In genomic region chr19:46528529-46529213, GRCm38 (mm10) we compare ENCODE assay signal across 9 mouse cellular contexts. TPM values are rescaled to one million over a fixed set of nuclear protein-coding genes. Genes with fewer than 3 reads are reported as not detected.
A peak's percentile ranks its signal among the peaks of the same experiment; 100 is the strongest.
DNase-seq lines count a peak whose midpoint lies in the region; ATAC-seq lines count a peak whose summit lies in the region.
"Had no signal": no experiment of that assay in that cellular context is flagged by ENCODE, and none has a peak within 500 bp of the region (broad histone marks: within the 10 kb centered on the region; RNA-seq: fewer than 3 reads in every experiment).

No protein-coding gene starts in this region.

- H3K27me3 ChIP-seq in intestine, embryonic 14.5 days (replicated peaks; ENCODE audit: control insufficient read depth, insufficient read depth, low read length) = no peaks in the 10 kb centered on the region
- H3K27me3 ChIP-seq in liver, embryonic 15.5 days = peaks cover 58% of the 10 kb centered on the region
- H3K27me3 ChIP-seq: Patski had no signal

- H3K4me1 ChIP-seq in intestine, embryonic 14.5 days (replicated peaks; ENCODE audit: control insufficient read depth, insufficient read depth, low read length) = peaks cover 68% of the 10 kb centered on the region
- peaks cover 75% of the 10 kb centered on the region for H3K4me1 ChIP-seq in liver, embryonic 15.5 days (replicated peaks)

- H3K27ac ChIP-seq in intestine, embryonic 14.5 days (ENCODE audit: low read depth) = no peak overlapping the region
- H3K27ac ChIP-seq in liver, embryonic 15.5 days (replicated peaks) = no peak overlapping the region

- peak overlapping the region; percentile 46 for H3K4me2 ChIP-seq in intestine, embryonic 14.5 days (ENCODE audit: low read length)
- peak overlapping the region; percentile 67 for H3K4me2 ChIP-seq in liver, embryonic 15.5 days

- ATAC-seq in granulocyte monocyte progenitor cell, adult 5-6 weeks (replicated peaks; ENCODE audit: poor library complexity, severe bottlenecking) = peak; percentile 49
- 0 out of 2 replicates have a peak, but pooled peaks have one; percentile 18 for ATAC-seq in intestine, embryonic 14.5 days (replicated peaks; ENCODE audit: low FRiP score, low TSS enrichment, low read depth)
- peak; percentile 53 for ATAC-seq in liver, embryonic 15.5 days (ENCODE audit: insufficient read depth)
- ATAC-seq: Patski had no signal

- peak overlapping the region; percentile 8; the same call in 1 of the 2 replicates for H3K4me3 ChIP-seq in intestine, embryonic 14.5 days (ENCODE audit: low read depth, low read length)
- peak overlapping the region; percentile 42 for H3K4me3 ChIP-seq in liver, embryonic 15.5 days (replicated peaks)

- intact Hi-C loops in left cerebral cortex, postnatal 10 days (cut with DNase I) = no loop called here
- intact Hi-C loops in left cerebral cortex, postnatal 14 days (cut with DNase I) = no loop called here

- no peaks in the 10 kb centered on the region for H3K9me3 ChIP-seq in intestine, embryonic 14.5 days (ENCODE audit: control insufficient read depth, low read length)
- no peaks in the 10 kb centered on the region for H3K9me3 ChIP-seq in liver, embryonic 15.5 days (replicated peaks)

- WGBS in intestine, embryonic 14.5 days = 9% methylated on average over 20 of the region's 20 CpGs
- 4% methylated on average over 20 of the region's 20 CpGs for WGBS in liver, embryonic 15.5 days (ENCODE audit: insufficient replicate concordance)

- DNase-seq in left cerebral cortex, postnatal 10 days (ENCODE audit: extremely low spot score in 1 of 2, low spot score in 2 of 2) = peak; percentile 48 to 82
- no peak for DNase-seq in left cerebral cortex, postnatal 14 days (ENCODE audit: low spot score in 2 of 2)
- DNase-seq in cerebellum, postnatal 10 days = peak; percentile 74 to 75
- no peak for DNase-seq in intestine, embryonic 14.5 days (ENCODE audit: low spot score)
- peak; percentile 62 for DNase-seq in naive thymus-derived CD4-positive, alpha-beta T cell, adult 2 months (ENCODE audit: low read depth)
- DNase-seq in thymus, postnatal 0 days (ENCODE audit: low spot score) = peak; percentile 81

- H3K9ac ChIP-seq in intestine, embryonic 14.5 days (ENCODE audit: low read length) = peak overlapping the region; percentile 29; the same call in 1 of the 2 replicates
- H3K9ac ChIP-seq in liver, embryonic 15.5 days = peak overlapping the region; percentile 31; the same call in 1 of the 2 replicates

- no peaks in the 10 kb centered on the region for H3K36me3 ChIP-seq in intestine, embryonic 14.5 days (ENCODE audit: control insufficient read depth, insufficient read depth, low read length)
- H3K36me3 ChIP-seq in liver, embryonic 15.5 days (replicated peaks) = no peaks in the 10 kb centered on the region

RNA-seq across cellular contexts. Expression of gene Trim8, which starts 27.2 kb away (rescaled TPM):
- total RNA-seq in left cerebral cortex, postnatal 10 days (2021) = 100 to 1,000 TPM; 101 to 108 TPM
- 100 to 1,000 TPM; 103 to 110 TPM for total RNA-seq in left cerebral cortex, postnatal 14 days (2021)
- total RNA-seq in granulocyte monocyte progenitor cell, adult 5-6 weeks (2014; fragmentation: Nextera tagmentation) = 10.9 and 13.9 TPM in 2 replicates
- 12.2 and 13.6 TPM in 2 replicates for total RNA-seq in granulocyte monocyte progenitor cell, adult 5-6 weeks (2017)
- 20.1 and 21.1 TPM in 2 replicates for polyA plus RNA-seq in intestine, embryonic 14.5 days (2014; fragmentation: Nextera tagmentation; extraction: Ambion mirVana)
- 8.8 and 10.9 TPM in 2 replicates for polyA plus RNA-seq in liver, embryonic 15.5 days (2015; fragmentation: Nextera tagmentation; extraction: Ambion mirVana)
- 20.4 and 23.6 TPM in 2 replicates for polyA plus RNA-seq in thymus, postnatal 0 days (2015; fragmentation: Nextera tagmentation; extraction: Ambion mirVana)

RNA-seq across cellular contexts. Expression of gene Arl3, which starts 44.3 kb away (rescaled TPM):
- 100 to 1,000 TPM; 103 to 104 TPM for total RNA-seq in left cerebral cortex, postnatal 10 days (2021)
- total RNA-seq in left cerebral cortex, postnatal 14 days (2021) = 100 to 1,000 TPM; 103 to 116 TPM
- total RNA-seq in granulocyte monocyte progenitor cell, adult 5-6 weeks (2014; fragmentation: Nextera tagmentation) = 9.9 and 23.4 TPM in 2 replicates
- 13.9 and 14.3 TPM in 2 replicates for total RNA-seq in granulocyte monocyte progenitor cell, adult 5-6 weeks (2017)
- polyA plus RNA-seq in intestine, embryonic 14.5 days (2014; fragmentation: Nextera tagmentation; extraction: Ambion mirVana) = 64.3 and 73.9 TPM in 2 replicates
- polyA plus RNA-seq in liver, embryonic 15.5 days (2015; fragmentation: Nextera tagmentation; extraction: Ambion mirVana) = 22.9 and 25.4 TPM in 2 replicates
- polyA plus RNA-seq in thymus, postnatal 0 days (2015; fragmentation: Nextera tagmentation; extraction: Ambion mirVana) = 47.5 and 52.3 TPM in 2 replicates

RNA-seq across cellular contexts. Expression of gene Sfxn2, which starts 44.5 kb away (rescaled TPM):
- 1 to 10 TPM; 7.8 to 8.1 TPM for total RNA-seq in left cerebral cortex, postnatal 10 days (2021)
- total RNA-seq in left cerebral cortex, postnatal 14 days (2021) = 1 to 10 TPM; 4.1 to 6.0 TPM
- total RNA-seq in granulocyte monocyte progenitor cell, adult 5-6 weeks (2014; fragmentation: Nextera tagmentation) = 11.8 and 16.3 TPM in 2 replicates
- 8.7 and 10.9 TPM in 2 replicates for total RNA-seq in granulocyte monocyte progenitor cell, adult 5-6 weeks (2017)
- polyA plus RNA-seq in intestine, embryonic 14.5 days (2014; fragmentation: Nextera tagmentation; extraction: Ambion mirVana) = 18.2 and 19.2 TPM in 2 replicates
- 28.6 and 33.4 TPM in 2 replicates for polyA plus RNA-seq in liver, embryonic 15.5 days (2015; fragmentation: Nextera tagmentation; extraction: Ambion mirVana)
- 13.9 and 16.9 TPM in 2 replicates for polyA plus RNA-seq in thymus, postnatal 0 days (2015; fragmentation: Nextera tagmentation; extraction: Ambion mirVana)

Comparison
In these comparisons a context has a peak if more than half of its experiments do, and no peak if none do; other contexts are left out.
1. DNase-seq: peak in left cerebral cortex, postnatal 10 days (2 of 2), cerebellum, postnatal 10 days (2 of 2), naive thymus-derived CD4-positive, alpha-beta T cell, adult 2 months (single experiment) and thymus, postnatal 0 days (single experiment); none in left cerebral cortex, postnatal 14 days (0 of 2) and intestine, embryonic 14.5 days (single experiment).
2. RNA of gene Trim8, which starts 27.2 kb away (total RNA-seq): 103 to 110 TPM in left cerebral cortex, postnatal 14 days and 101 to 108 TPM in left cerebral cortex, postnatal 10 days; 10.9 to 13.9 TPM in granulocyte monocyte progenitor cell, adult 5-6 weeks; every median in the first group is over 4 times any median in the second.
3. RNA of gene Arl3, which starts 44.3 kb away (total RNA-seq): 103 to 116 TPM in left cerebral cortex, postnatal 14 days and 103 to 104 TPM in left cerebral cortex, postnatal 10 days; 9.9 to 23.4 TPM in granulocyte monocyte progenitor cell, adult 5-6 weeks; every median in the first group is over 4 times any median in the second.
4. Peak in every context shown above with its lines, with median percentiles within 50 percentile points of each other: ATAC-seq.